Mouse (Mus musculus) testis, adult 2 months (tissue): ENCODE results near the gene Mast3.

Experiments used
- CTCF ChIP-seq: fragments of 200-500 bp; IDR thresholded peaks from 2 replicates; pipeline ENCODE4 v1.5.1; 2012; ENCODE audit warnings: low read depth, mild to moderate bottlenecking, inconsistent platforms, low read length, moderate library complexity; ENCODE audit not compliant: control insufficient read depth, insufficient read depth, insufficient replicate concordance
- POLR2A ChIP-seq: fragments of 200-500 bp; IDR thresholded peaks from 2 replicates; pipeline ENCODE4 v1.6.1; 2012; ENCODE audit warnings: low read depth, mild to moderate bottlenecking, inconsistent platforms, low read length, moderate library complexity; ENCODE audit not compliant: control insufficient read depth

GRCm38 (mm10) chr8:70787051-70787445 lies 17.8 kb downstream of the Mast3 start:
- TF ChIP-seq POLR2A (no peak), CTCF (no peak)
